Mouse (Mus musculus) olfactory bulb, adult 2 months (tissue): ENCODE data around the gene Ctnnd2.

Experiments used
- CTCF ChIP-seq: fragments of 200-500 bp; IDR thresholded peaks from 2 replicates; pipeline ENCODE4 v1.5.1; 2012; ENCODE audit warnings: low read depth, mild to moderate bottlenecking, low read length, moderate library complexity; ENCODE audit not compliant: insufficient read depth
- POLR2A ChIP-seq: fragments of 200-500 bp; IDR thresholded peaks from 2 replicates; pipeline ENCODE4 v1.6.1; 2012; ENCODE audit warnings: mild to moderate bottlenecking, low read depth, low read length, moderate library complexity; ENCODE audit not compliant: insufficient read depth

DNA sequence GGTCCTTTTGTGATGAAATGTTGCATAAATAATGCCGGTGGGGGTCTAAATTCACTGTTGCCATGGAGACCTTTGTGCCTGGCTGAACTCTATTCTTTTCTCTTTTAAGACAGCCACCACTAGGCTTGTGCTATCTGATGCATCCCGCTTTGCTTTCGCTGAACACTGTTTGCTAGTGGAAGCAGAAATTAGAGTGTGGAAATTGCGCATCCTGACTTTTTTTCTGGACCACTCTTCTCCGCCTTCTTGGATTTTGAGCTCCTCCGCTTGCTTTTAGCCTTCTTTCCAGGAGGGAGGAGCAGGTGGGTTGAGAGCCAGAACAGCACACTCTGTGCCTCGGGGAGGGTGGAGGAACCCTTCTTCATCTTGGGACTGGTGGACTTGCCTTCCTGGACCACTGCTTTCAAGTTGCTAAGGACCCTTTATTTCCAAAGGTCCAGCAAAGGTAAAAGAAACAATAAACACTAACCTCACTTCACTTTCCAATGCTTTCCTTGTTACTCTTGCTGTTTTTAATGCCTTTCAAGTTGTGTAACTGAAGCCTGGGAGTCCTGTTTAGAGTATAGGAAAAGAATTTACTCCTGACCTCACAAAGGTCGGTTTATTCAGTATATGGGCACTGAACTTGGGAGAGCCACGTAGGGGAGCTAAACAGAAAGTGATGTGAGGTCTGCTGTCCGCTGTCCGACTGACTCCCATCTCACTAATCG, 285.3 kb downstream of the Ctnnd2 start:
- 0 out of 2 replicates have a peak, but pooled peaks have one; percentile 14 for TF ChIP-seq CTCF
- TF ChIP-seq POLR2A, result no peak
